Mouse (Mus musculus): ENCODE measurements around the gene Tmem88b. TPM values are rescaled to one million over a fixed set of nuclear protein-coding genes. Genes with fewer than 3 reads are reported as not detected.
"Not testable (repeated sequence)": the region's sequence is repeated elsewhere in the genome, so short reads cannot be mapped to it uniquely, and the experiment has no call there.

Tmem88b gene
- polyA plus RNA-seq, 1 experiment from 2014 or later = 0.32 TPM

GRCm38 (mm10) chr4:155746575-155747490, 38.8 kb downstream of the Tmem88b start:
- WGBS (ENCODE audit: insufficient replicate concordance) = 82% methylated on average over 17 of the region's 17 CpGs
- H3K36me3 ChIP-seq = peaks cover 99% of the 10 kb centered on the region
- no peak for ATAC-seq

GRCm38 (mm10) chr4:155746036-155746548, 39.6 kb downstream of the Tmem88b start:
- peaks cover 99% of the 10 kb centered on the region for H3K36me3 ChIP-seq
- H3K27ac ChIP-seq = no peak overlapping the region
- no peaks in the 10 kb centered on the region for H3K4me1 ChIP-seq
- no peak overlapping the region for H3K4me2 ChIP-seq
- WGBS (ENCODE audit: insufficient replicate concordance) = 79% methylated on average over 8 of the region's 8 CpGs
- H3K9ac ChIP-seq = no peak overlapping the region
- H3K4me3 ChIP-seq = no peak overlapping the region
- no peaks in the 10 kb centered on the region for H3K27me3 ChIP-seq (replicated peaks)
- no peak for ATAC-seq
- no peaks in the 10 kb centered on the region for H3K9me3 ChIP-seq (replicated peaks)

More at GRCm38 (mm10) chr4:155746575-155747490, 38.8 kb downstream of the Tmem88b start:
- Histone ChIP-seq H3K4me2 (no peak overlapping the region), H3K4me1 (no peaks in the 10 kb centered on the region), H3K27ac (no peak overlapping the region), H3K9ac (no peak overlapping the region), H3K9me3 (replicated peaks) (no peaks in the 10 kb centered on the region), H3K27me3 (replicated peaks) (no peaks in the 10 kb centered on the region), H3K4me3 (no peak overlapping the region)

GRCm38 (mm10) chr4:155745136-155745535, 40.5 kb downstream of the Tmem88b start:
- Histone ChIP-seq H3K4me2 (no peak overlapping the region), H3K4me1 (no peaks in the 10 kb centered on the region), H3K36me3 (peaks cover 99% of the 10 kb centered on the region), H3K9me3 (replicated peaks) (no peaks in the 10 kb centered on the region), H3K27me3 (replicated peaks) (no peaks in the 10 kb centered on the region), H3K27ac (no peak overlapping the region), H3K9ac (no peak overlapping the region), H3K4me3 (no peak overlapping the region)
- 90% methylated on average over 5 of the region's 5 CpGs for WGBS (ENCODE audit: insufficient replicate concordance)
- ATAC-seq = no peak

DNA sequence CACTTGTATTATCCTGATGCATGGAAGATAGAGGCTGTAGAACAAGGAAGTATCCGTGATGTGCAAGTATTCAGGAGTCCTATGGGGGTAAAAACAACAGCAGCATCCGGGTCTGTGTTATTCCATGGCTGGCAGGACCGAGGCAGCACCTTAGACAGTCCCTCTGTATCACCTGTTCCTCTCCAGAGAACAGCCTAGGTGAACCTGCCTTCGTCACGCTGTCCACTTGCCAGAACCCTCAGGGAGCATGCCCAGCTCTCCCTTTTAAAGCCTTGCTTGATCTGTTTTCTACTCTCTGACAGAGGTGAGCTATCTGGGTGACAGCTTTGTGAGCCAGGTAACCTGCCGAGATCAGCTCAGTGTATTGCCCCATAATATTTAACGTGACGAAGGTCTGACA, 41.2 kb downstream of the Tmem88b start:
- Histone ChIP-seq H3K4me1 (no peaks in the 10 kb centered on the region), H3K27me3 (replicated peaks) (no peaks in the 10 kb centered on the region), H3K4me3 (no peak overlapping the region), H3K27ac (no peak overlapping the region), H3K9ac (no peak overlapping the region), H3K9me3 (replicated peaks) (no peaks in the 10 kb centered on the region), H3K36me3 (peaks cover 99% of the 10 kb centered on the region), H3K4me2 (no peak overlapping the region)
- ATAC-seq = no peak
- 79% methylated on average over 8 of the region's 8 CpGs for WGBS (ENCODE audit: insufficient replicate concordance)

DNA sequence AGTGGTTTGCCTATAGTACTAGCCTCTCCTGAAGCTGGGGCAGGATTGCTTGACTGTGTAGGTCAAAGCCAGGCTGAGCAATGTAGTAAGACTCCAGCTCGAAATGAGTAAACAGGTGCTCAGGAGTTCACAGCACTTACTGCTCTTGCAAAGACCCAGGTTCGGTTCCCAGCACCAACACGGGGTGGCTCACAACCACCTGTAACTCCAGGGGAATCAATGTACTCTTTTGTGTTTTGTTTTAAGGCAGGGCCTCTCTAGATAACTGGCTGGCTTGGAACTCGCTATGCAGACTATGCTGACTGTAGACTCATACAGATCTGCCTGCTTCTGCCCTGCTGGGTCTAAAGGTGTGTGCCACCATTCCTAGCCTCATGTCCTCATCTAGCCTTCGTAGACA, 43.0 kb downstream of the Tmem88b start:
- Histone ChIP-seq H3K27me3 (replicated peaks) (no peaks in the 10 kb centered on the region), H3K27ac (no peak overlapping the region)
- WGBS (ENCODE audit: insufficient replicate concordance) = 78% methylated on average over 5 of the region's 5 CpGs

DNA sequence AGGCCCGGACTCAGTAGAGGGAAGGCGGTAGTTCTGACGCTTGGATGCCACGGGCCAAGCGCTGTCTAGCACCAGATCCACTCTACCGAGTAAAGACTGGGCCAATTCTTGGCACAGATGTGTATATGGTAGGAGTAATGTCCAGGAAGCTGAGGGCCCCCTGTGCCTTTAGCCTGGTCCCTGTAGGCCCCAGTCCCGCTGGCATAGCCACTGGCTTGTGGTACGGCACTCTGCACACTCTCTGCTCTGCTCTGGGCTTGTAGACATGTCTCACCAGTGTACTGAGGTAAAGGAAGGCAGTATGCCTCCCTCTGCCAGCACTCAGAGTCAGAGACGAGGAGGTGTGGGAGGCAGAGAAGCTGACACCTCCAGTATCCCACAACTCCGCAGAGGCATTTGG, 45.0 kb downstream of the Tmem88b start:
- not testable (repeated sequence) for H3K9me3 ChIP-seq (replicated peaks); H3K27me3 ChIP-seq (replicated peaks); H3K9ac ChIP-seq; ATAC-seq; H3K27ac ChIP-seq; H3K4me2 ChIP-seq; H3K4me3 ChIP-seq
- WGBS (ENCODE audit: insufficient replicate concordance) = 86% methylated on average over 10 of the region's 10 CpGs
- Histone ChIP-seq H3K4me1 (peaks cover 13% of the 10 kb centered on the region), H3K36me3 (peaks cover 63% of the 10 kb centered on the region)

More for the DNA sequence above, 43.0 kb downstream of the Tmem88b start:
- H3K9ac ChIP-seq = no peak overlapping the region
- H3K4me3 ChIP-seq = no peak overlapping the region
- no peak for ATAC-seq
- H3K9me3 ChIP-seq (replicated peaks) = no peaks in the 10 kb centered on the region
- H3K36me3 ChIP-seq = peaks cover 82% of the 10 kb centered on the region
- no peak overlapping the region for H3K4me2 ChIP-seq
- 0 out of 2 replicates have a peak, but pooled peaks cover 9% of the 10 kb centered on the region for H3K4me1 ChIP-seq

DNA sequence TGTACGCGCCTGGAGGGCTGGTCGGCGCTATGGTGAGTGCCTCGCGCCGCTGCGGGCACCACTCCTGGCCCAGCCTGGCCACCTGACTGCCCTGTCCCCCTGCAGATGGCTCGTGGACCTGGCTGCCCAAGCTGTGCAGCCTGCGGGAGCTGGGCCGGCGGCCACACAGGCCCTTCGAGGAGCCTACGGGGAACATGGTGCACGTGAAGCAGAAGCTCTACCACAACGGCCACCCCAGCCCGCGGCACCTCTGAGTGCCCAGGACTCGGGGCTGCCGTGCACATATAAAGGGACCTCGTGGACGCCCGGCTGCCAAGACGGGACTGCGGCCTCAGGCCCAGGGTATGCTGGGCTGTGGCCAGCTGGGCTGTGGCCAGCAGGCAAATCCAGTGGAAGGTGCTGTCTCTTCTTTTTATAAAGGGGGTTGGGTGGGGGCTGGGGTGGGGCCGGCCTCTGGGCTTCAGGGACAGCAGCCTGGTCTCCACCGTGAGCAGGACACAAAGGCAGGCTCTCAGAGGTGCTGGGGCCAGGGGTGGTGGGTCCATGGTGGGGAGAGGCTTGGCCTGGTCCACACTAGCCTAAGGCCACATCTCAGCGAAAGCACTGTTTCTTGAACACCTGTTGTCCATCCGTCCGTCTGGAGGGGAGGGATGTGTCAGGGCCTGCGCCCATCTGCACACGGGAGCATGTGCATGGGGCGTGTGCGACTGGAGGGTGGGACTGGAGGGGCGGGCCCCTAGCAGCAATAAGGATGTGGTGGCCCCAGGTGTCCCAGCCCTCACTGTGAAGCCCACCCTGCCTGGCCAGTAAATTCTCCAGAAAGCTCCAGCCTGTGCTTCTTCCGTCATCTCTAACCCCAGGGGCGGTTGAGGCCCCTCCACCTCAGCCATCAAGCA, 45.7 kb downstream of the Tmem88b start:
- Histone ChIP-seq H3K4me1 (peaks cover 20% of the 10 kb centered on the region), H3K36me3 (peaks cover 56% of the 10 kb centered on the region), H3K9ac (no peak overlapping the region), H3K27ac (no peak overlapping the region), H3K4me2 (no peak overlapping the region), H3K9me3 (replicated peaks) (no peaks in the 10 kb centered on the region), H3K4me3 (no peak overlapping the region), H3K27me3 (replicated peaks) (no peaks in the 10 kb centered on the region)
- WGBS (ENCODE audit: insufficient replicate concordance) = 81% methylated on average over 37 of the region's 37 CpGs
- ATAC-seq = no peak; the same call in 1 of the 2 replicates

DNA sequence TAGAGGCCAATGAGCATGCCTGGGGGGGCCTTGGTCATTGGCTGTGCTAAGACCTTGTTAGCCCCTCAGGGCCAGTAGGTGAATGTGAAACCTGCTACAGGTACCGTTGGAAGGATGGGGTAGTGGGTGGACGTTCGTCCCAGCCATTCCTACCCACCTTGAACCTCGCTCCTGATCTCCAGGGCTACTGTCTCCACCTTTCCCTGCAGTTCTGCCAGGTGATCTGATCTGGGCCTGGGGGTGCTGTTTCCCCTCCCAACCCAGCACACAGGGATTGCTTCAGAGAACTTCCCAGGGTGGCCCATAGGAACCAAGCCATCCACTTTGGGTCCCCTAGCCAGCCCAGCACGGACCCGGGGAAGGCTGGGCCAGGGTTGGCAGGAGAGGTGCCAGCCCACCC, 46.5 kb downstream of the Tmem88b start:
- no peak overlapping the region for H3K4me3 ChIP-seq
- no peak overlapping the region for H3K4me2 ChIP-seq
- 79% methylated on average over 6 of the region's 6 CpGs for WGBS (ENCODE audit: insufficient replicate concordance)
- H3K9me3 ChIP-seq (replicated peaks) = no peaks in the 10 kb centered on the region
- H3K9ac ChIP-seq = no peak overlapping the region
- peaks cover 48% of the 10 kb centered on the region for H3K36me3 ChIP-seq
- peaks cover 26% of the 10 kb centered on the region for H3K4me1 ChIP-seq
- H3K27ac ChIP-seq = no peak overlapping the region
- no peaks in the 10 kb centered on the region for H3K27me3 ChIP-seq (replicated peaks)
- ATAC-seq = no peak

GRCm38 (mm10) chr4:155738262-155738661, 47.4 kb downstream of the Tmem88b start:
- WGBS (ENCODE audit: insufficient replicate concordance) = 57% methylated on average over 8 of the region's 8 CpGs
- no peaks in the 10 kb centered on the region for H3K27me3 ChIP-seq (replicated peaks)
- H3K27ac ChIP-seq = no peak overlapping the region

DNA sequence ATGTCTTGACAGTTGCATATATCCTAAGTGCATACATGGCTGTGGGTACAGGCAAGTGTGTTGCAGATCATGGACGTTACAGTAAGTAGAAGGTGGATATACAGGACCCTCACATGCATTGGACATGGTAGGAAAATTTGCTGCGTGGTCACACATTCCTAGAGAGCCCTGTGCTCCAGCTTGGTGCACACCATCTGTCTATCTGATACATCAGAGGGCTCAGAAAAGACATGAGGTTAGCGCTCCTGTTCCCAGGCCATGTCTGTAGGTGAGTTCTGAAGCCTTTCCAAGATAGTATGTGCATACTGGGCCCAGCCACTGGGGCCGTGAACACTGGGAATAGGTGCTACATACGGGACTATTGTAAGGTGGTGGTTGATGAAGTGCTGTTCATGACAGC, 49.3 kb downstream of the Tmem88b start:
- no peak overlapping the region for H3K4me2 ChIP-seq
- peaks cover 40% of the 10 kb centered on the region for H3K4me1 ChIP-seq
- H3K9ac ChIP-seq = no peak overlapping the region

More at GRCm38 (mm10) chr4:155738262-155738661, 47.4 kb downstream of the Tmem88b start:
- no peaks in the 10 kb centered on the region for H3K9me3 ChIP-seq (replicated peaks)
- no peak overlapping the region for H3K4me3 ChIP-seq
- peaks cover 35% of the 10 kb centered on the region for H3K4me1 ChIP-seq
- no peak overlapping the region for H3K4me2 ChIP-seq
- ATAC-seq = no peak
- H3K36me3 ChIP-seq = peaks cover 42% of the 10 kb centered on the region
- H3K9ac ChIP-seq = no peak overlapping the region

GRCm38 (mm10) chr4:155735788-155736187, 49.9 kb downstream of the Tmem88b start:
- Histone ChIP-seq H3K4me3 (peak overlapping the region; percentile 78), H3K4me1 (peaks cover 40% of the 10 kb centered on the region), H3K27ac (no peak overlapping the region), H3K27me3 (replicated peaks) (no peaks in the 10 kb centered on the region), H3K4me2 (peak overlapping the region; percentile 96), H3K9ac (peak overlapping the region; percentile 76), H3K9me3 (replicated peaks) (no peaks in the 10 kb centered on the region), H3K36me3 (peaks cover 42% of the 10 kb centered on the region)
- ATAC-seq = no peak
- WGBS (ENCODE audit: insufficient replicate concordance) = 78% methylated on average over 5 of the region's 5 CpGs

More for the DNA sequence above, 49.3 kb downstream of the Tmem88b start:
- WGBS (ENCODE audit: insufficient replicate concordance) = 83% methylated on average over 5 of the region's 5 CpGs
- Histone ChIP-seq H3K9me3 (replicated peaks) (no peaks in the 10 kb centered on the region), H3K27ac (no peak overlapping the region), H3K36me3 (peaks cover 42% of the 10 kb centered on the region), H3K4me3 (no peak overlapping the region), H3K27me3 (replicated peaks) (no peaks in the 10 kb centered on the region)
- no peak for ATAC-seq

Data from liver, embryonic 12.5 days (tissue).